Mouse (Mus musculus) megakaryocyte-erythroid progenitor cell, adult 5 weeks (primary cell): ENCODE measurements around the gene Eva1c. TPM values are rescaled to one million over a fixed set of nuclear protein-coding genes. Genes with fewer than 3 reads are reported as not detected.

Source experiments
- polyA plus RNA-seq: library from polyadenylated mRNA; stranded (reverse); fragments of >175 nt; gene quantifications from 2 replicates; pipeline ENCODE4 v1.2.3, GENCODE M21; 2012

Eva1c gene
- 0.03 TPM in 1 of 2 replicates, not detected in the other for polyA plus RNA-seq

DNA sequence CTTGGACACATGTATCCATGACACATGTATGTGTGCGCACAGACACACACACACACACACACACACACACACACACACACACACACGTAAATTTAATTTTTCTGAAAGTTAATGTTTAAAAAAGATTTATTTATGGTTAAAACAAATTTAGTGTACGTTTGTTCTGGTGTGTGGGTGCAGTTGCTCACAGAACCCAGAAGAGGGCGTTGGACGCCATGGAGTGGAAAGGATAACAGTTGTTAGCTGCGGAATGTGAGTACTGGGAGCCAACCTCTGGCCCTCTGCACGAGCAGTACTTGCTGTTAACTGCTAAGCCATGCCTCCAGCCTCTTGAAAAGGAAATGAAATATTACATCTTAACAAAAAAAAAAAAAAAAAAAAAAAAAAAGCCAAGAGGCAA, at the start of gene Eva1c:
Gene Eva1c, plus strand, starts transcription at position 263 of the 400 bp plus-strand sequence.

DNA sequence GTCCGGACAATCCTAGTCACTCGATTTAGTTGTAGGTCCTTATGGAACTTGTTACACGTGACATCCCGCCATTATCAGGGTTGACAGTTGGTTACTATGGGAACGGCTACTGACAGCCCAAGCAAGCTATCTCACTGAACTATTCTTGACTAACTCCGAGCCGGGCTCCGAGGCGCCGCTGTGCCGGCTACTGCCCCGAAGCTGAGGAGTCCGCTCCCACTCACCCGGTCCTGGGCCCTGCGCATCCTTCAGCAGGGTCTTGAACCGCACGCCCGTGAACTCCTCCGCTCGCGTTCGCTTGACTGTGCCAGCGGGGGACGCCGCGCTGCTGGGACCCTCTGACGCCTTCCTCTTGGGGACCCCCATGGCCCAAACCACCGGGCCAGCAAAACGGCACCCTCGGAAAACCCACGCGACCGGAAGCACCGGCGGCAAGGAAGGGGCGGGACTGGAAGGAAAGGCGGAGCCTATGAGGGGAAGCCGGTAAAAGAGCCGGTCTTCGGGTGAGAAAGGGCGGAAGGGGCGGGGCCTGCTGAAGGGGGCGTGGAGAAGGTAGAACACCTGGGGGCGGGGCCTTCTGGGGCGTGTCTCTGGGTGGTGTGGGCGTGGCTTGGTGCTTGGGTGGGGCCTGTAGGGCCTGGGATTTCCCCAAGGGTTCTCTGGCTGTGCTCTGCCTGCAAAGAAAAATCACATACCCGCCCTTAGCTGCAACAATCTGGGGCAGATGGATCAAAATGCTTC, 16.4 kb upstream of the Eva1c start, which contains the start of gene Urb1:
Gene Urb1, minus strand, starts transcription at position 439 of the 741 bp plus-strand sequence.

DNA sequence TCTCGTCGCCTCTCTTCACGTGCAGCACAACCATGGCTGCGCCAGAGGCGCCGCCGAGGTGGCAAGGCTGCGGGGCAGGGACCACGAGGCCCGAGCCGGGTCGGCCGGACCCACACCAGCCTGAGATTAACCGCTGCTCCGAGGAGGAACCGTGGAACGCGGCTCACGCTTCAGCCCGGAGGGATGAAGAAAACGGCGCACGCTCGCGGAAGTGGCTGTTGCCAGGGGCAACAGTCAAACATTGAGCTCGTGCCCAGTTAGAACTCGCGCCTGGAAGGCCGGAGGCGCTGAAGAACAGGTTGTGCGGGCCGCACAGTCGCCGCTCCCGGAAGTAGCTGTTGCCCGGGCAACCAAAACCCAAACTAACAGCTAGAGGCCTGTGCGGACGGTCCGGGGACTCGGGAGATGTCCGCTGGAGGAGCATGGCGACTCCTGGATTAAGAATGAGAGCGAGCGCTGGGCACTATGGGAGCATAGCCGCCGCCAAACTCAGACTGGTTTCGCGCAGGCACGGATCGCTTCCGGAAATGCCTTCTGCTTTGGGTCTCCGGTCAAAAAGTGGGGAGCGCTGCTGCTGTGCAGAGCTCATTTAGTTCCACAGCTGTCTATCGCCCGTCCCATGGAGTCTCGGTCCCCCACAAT, 108.3 kb downstream of the Eva1c start, which contains the start of gene Cfap298:
Gene Cfap298, minus strand, starts transcription at position 428 of the 642 bp plus-strand sequence.

Other genes starting within 250 kb of the Eva1c start
- 14.2 and 17.1 TPM in 2 replicates for gene Mis18a, start 99.3 kb upstream of the Eva1c start, polyA plus RNA-seq
- gene Mrap, start 88.5 kb upstream of the Eva1c start, polyA plus RNA-seq = not detected in 2 replicates
- 5.3 and 7.7 TPM in 2 replicates for gene Urb1, start 16.3 kb upstream of the Eva1c start, polyA plus RNA-seq
- 47.0 and 55.7 TPM in 2 replicates for gene Cfap298, start 108.4 kb downstream of the Eva1c start, polyA plus RNA-seq
- 42.2 and 42.8 TPM in 2 replicates for gene Synj1, start 184.6 kb downstream of the Eva1c start, polyA plus RNA-seq
- 38.9 and 65.1 TPM in 2 replicates for gene Paxbp1, start 217.8 kb downstream of the Eva1c start, polyA plus RNA-seq